Mouse (Mus musculus): ENCODE measurements around the gene Hist1h2bb. TPM values are rescaled to one million over a fixed set of nuclear protein-coding genes. Genes with fewer than 3 reads are reported as not detected.

The Hist1h2bb gene
- polyA plus RNA-seq, 1 experiment = 11.5 TPM

- no peaks in the 10 kb centered on the region for H3K36me3 ChIP-seq (ENCODE audit: control insufficient read depth, insufficient read depth, low read length, poor library complexity, severe bottlenecking)
- H3K4me3 ChIP-seq (ENCODE audit: low read depth, low read length) = no peak overlapping the region
- TF ChIP-seq EP300 (IDR thresholded peaks at IDR 0.05; ENCODE audit: insufficient read depth, low read depth, low read length) (no peak), CTCF (IDR thresholded peaks at IDR 0.05; ENCODE audit: low read depth, low read length) (no peak)
- no peak overlapping the region for H3K9ac ChIP-seq (ENCODE audit: low read depth, poor library complexity, severe bottlenecking)
- H3K27ac ChIP-seq (ENCODE audit: insufficient read depth, low read length) = no peak overlapping the region
- H3K4me1 ChIP-seq (ENCODE audit: control insufficient read depth, insufficient read depth, low read length) = no peaks in the 10 kb centered on the region
- H3K9me3 ChIP-seq (replicated peaks; ENCODE audit: control insufficient read depth, insufficient read depth, low read length, poor library complexity, severe bottlenecking) = no peaks in the 10 kb centered on the region
- no peaks in the 10 kb centered on the region for H3K27me3 ChIP-seq (ENCODE audit: control insufficient read depth, insufficient read depth, low read length, poor library complexity, severe bottlenecking)
Observed at GRCm38 (mm10) chr13:23724239-23724638, 22.3 kb upstream of the Hist1h2bb start.

DNA sequence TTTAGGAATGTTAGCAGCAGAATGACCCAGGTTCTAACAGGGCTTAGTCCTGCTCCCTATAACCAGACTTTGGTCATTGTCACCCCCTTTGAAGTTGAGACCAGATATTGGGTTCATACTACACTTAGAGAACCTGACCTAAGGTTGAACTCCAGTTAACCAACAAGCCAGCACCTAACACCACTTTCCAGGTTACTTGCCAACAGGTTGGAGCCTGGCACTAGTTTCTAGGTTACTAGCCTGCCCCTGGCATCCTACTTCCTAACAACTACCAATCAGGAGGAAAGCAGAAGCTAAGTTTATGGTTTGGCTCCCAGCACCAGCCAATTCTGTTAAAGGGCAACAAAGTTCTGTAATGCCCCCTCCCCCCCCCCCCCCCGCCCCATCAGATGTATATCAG is 21.3 kb upstream of the Hist1h2bb start:
- H3K9ac ChIP-seq (ENCODE audit: low read depth, poor library complexity, severe bottlenecking) = no peak overlapping the region
- H3K36me3 ChIP-seq (ENCODE audit: control insufficient read depth, insufficient read depth, low read length, poor library complexity, severe bottlenecking) = no peaks in the 10 kb centered on the region
- H3K9me3 ChIP-seq (replicated peaks; ENCODE audit: control insufficient read depth, insufficient read depth, low read length, poor library complexity, severe bottlenecking) = no peaks in the 10 kb centered on the region
- TF ChIP-seq POLR2A (IDR thresholded peaks at IDR 0.05; ENCODE audit: insufficient read depth, low read length) (no peak), EP300 (IDR thresholded peaks at IDR 0.05; ENCODE audit: insufficient read depth, low read depth, low read length) (no peak), CTCF (IDR thresholded peaks at IDR 0.05; ENCODE audit: low read depth, low read length) (no peak)
- no peak overlapping the region for H3K27ac ChIP-seq (ENCODE audit: insufficient read depth, low read length)
- H3K4me3 ChIP-seq (ENCODE audit: low read depth, low read length) = no peak overlapping the region
- no peaks in the 10 kb centered on the region for H3K4me1 ChIP-seq (ENCODE audit: control insufficient read depth, insufficient read depth, low read length)
- H3K27me3 ChIP-seq (ENCODE audit: control insufficient read depth, insufficient read depth, low read length, poor library complexity, severe bottlenecking) = no peaks in the 10 kb centered on the region

DNA sequence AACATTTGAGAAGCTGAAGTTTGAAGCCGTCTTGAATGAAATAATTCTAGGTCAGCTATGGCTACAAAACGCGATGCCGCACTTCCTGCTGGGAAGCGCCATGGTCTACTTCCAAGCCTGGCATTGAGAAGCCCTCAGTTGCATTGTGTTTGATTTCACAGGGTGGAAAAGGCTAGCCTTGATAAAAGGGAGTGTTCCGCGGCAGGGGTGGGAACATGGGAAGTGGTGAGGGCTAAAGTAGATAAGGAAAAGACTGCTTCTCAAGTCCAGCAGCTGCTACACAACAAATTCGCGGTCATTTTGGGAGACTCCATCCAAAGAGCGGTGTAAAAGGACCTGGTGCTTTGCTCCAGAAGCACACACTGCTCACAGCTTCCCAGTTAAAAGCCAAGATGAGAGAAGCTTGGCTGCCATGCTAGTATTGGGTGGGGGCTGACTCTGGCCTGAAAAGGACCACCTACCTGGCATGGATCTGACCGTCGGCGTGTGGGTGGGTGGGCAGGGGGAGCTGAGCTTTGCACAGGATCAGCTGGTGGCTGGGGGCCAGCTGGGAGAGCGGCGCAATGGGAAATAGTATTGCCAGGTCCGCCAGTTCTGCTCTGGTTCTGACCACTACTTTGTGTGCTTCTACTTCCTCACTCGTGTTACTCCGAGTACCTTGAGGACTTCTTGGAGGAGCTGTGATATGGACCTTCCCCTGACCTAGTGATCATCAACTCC is 17.9 kb upstream of the Hist1h2bb start:
- H3K4me1 ChIP-seq (ENCODE audit: control insufficient read depth, insufficient read depth, low read length) = no peaks in the 10 kb centered on the region
- no peak overlapping the region for H3K4me3 ChIP-seq (ENCODE audit: low read depth, low read length)
- no peak for TF ChIP-seq EP300 (IDR thresholded peaks at IDR 0.05; ENCODE audit: insufficient read depth, low read depth, low read length)
- no peak for TF ChIP-seq POLR2A (IDR thresholded peaks at IDR 0.05; ENCODE audit: insufficient read depth, low read length)
- TF ChIP-seq CTCF (IDR thresholded peaks at IDR 0.05; ENCODE audit: low read depth, low read length) = no peak
- no peak overlapping the region for H3K9ac ChIP-seq (ENCODE audit: low read depth, poor library complexity, severe bottlenecking)
- no peaks in the 10 kb centered on the region for H3K9me3 ChIP-seq (replicated peaks; ENCODE audit: control insufficient read depth, insufficient read depth, low read length, poor library complexity, severe bottlenecking)
- no peak overlapping the region for H3K27ac ChIP-seq (ENCODE audit: insufficient read depth, low read length)
- H3K27me3 ChIP-seq (ENCODE audit: control insufficient read depth, insufficient read depth, low read length, poor library complexity, severe bottlenecking) = no peaks in the 10 kb centered on the region
- H3K36me3 ChIP-seq (ENCODE audit: control insufficient read depth, insufficient read depth, low read length, poor library complexity, severe bottlenecking) = no peaks in the 10 kb centered on the region

GRCm38 (mm10) chr13:23729192-23729525 is 17.4 kb upstream of the Hist1h2bb start:
- no peak for TF ChIP-seq EP300 (IDR thresholded peaks at IDR 0.05; ENCODE audit: insufficient read depth, low read depth, low read length)
- no peak for TF ChIP-seq POLR2A (IDR thresholded peaks at IDR 0.05; ENCODE audit: insufficient read depth, low read length)
- no peak for TF ChIP-seq CTCF (IDR thresholded peaks at IDR 0.05; ENCODE audit: low read depth, low read length)
- Histone ChIP-seq H3K4me1 (ENCODE audit: control insufficient read depth, insufficient read depth, low read length) (no peaks in the 10 kb centered on the region), H3K9me3 (replicated peaks; ENCODE audit: control insufficient read depth, insufficient read depth, low read length, poor library complexity, severe bottlenecking) (no peaks in the 10 kb centered on the region), H3K27me3 (ENCODE audit: control insufficient read depth, insufficient read depth, low read length, poor library complexity, severe bottlenecking) (no peaks in the 10 kb centered on the region), H3K36me3 (ENCODE audit: control insufficient read depth, insufficient read depth, low read length, poor library complexity, severe bottlenecking) (no peaks in the 10 kb centered on the region), H3K27ac (ENCODE audit: insufficient read depth, low read length) (no peak overlapping the region), H3K9ac (ENCODE audit: low read depth, poor library complexity, severe bottlenecking) (no peak overlapping the region), H3K4me3 (ENCODE audit: low read depth, low read length) (no peak overlapping the region)

GRCm38 (mm10) chr13:23729706-23730105 is 16.8 kb upstream of the Hist1h2bb start:
- Histone ChIP-seq H3K9me3 (replicated peaks; ENCODE audit: control insufficient read depth, insufficient read depth, low read length, poor library complexity, severe bottlenecking) (no peaks in the 10 kb centered on the region), H3K27ac (ENCODE audit: insufficient read depth, low read length) (no peak overlapping the region), H3K4me3 (ENCODE audit: low read depth, low read length) (no peak overlapping the region)

DNA sequence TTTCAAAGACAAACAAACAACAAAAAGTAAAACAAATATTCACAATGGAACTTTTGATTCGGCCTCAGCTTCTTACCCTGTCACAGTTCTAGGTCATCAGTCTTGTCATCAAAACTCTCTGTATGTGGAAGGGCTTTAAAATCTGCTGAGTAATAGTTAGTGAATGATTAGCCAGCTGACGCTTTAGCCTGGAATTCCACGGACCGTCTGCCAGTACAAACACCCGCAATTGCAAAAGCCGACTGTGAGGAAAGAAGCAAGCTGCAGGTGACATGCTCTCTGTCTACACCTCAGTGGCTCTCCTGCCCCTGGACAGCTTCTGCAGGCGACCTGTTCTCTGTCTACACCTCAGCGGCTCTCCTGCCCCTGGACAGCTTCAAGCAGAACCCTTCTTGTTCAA is 16.1 kb upstream of the Hist1h2bb start:
- Histone ChIP-seq H3K36me3 (ENCODE audit: control insufficient read depth, insufficient read depth, low read length, poor library complexity, severe bottlenecking) (no peaks in the 10 kb centered on the region), H3K9ac (ENCODE audit: low read depth, poor library complexity, severe bottlenecking) (no peak overlapping the region), H3K4me1 (ENCODE audit: control insufficient read depth, insufficient read depth, low read length) (no peaks in the 10 kb centered on the region), H3K9me3 (replicated peaks; ENCODE audit: control insufficient read depth, insufficient read depth, low read length, poor library complexity, severe bottlenecking) (no peaks in the 10 kb centered on the region), H3K27ac (ENCODE audit: insufficient read depth, low read length) (no peak overlapping the region), H3K27me3 (ENCODE audit: control insufficient read depth, insufficient read depth, low read length, poor library complexity, severe bottlenecking) (no peaks in the 10 kb centered on the region), H3K4me3 (ENCODE audit: low read depth, low read length) (no peak overlapping the region)
- TF ChIP-seq CTCF (IDR thresholded peaks at IDR 0.05; ENCODE audit: low read depth, low read length) = no peak
- no peak for TF ChIP-seq POLR2A (IDR thresholded peaks at IDR 0.05; ENCODE audit: insufficient read depth, low read length)
- no peak for TF ChIP-seq EP300 (IDR thresholded peaks at IDR 0.05; ENCODE audit: insufficient read depth, low read depth, low read length)

More at GRCm38 (mm10) chr13:23729706-23730105, 16.8 kb upstream of the Hist1h2bb start:
- H3K27me3 ChIP-seq (ENCODE audit: control insufficient read depth, insufficient read depth, low read length, poor library complexity, severe bottlenecking) = no peaks in the 10 kb centered on the region
- H3K4me1 ChIP-seq (ENCODE audit: control insufficient read depth, insufficient read depth, low read length) = no peaks in the 10 kb centered on the region
- TF ChIP-seq CTCF (IDR thresholded peaks at IDR 0.05; ENCODE audit: low read depth, low read length) (no peak), POLR2A (IDR thresholded peaks at IDR 0.05; ENCODE audit: insufficient read depth, low read length) (no peak), EP300 (IDR thresholded peaks at IDR 0.05; ENCODE audit: insufficient read depth, low read depth, low read length) (no peak)
- no peaks in the 10 kb centered on the region for H3K36me3 ChIP-seq (ENCODE audit: control insufficient read depth, insufficient read depth, low read length, poor library complexity, severe bottlenecking)
- no peak overlapping the region for H3K9ac ChIP-seq (ENCODE audit: low read depth, poor library complexity, severe bottlenecking)

All from ES-Bruce4 (cell line).